Mouse (Mus musculus) heart, embryonic 15.5 days (tissue): ENCODE measurements around the gene Ccdc69. TPM values are rescaled to one million over a fixed set of nuclear protein-coding genes. Genes with fewer than 3 reads are reported as not detected.

Source experiments
- ATAC-seq: fragments of 200-750 bp; cut with Nextera tagmentation; replicated peaks from 2 replicates; pipeline ENCODE4 v1.8.0; 2017; ENCODE audit warnings: low read depth, moderate TSS enrichment; ENCODE audit not compliant: insufficient number of reproducible peaks, insufficient read depth, low FRiP score
- H3K27ac ChIP-seq: fragments of 300-500 bp; sonication (generic); 2 replicates; pipeline ENCODE4 v1.5.1; 2015; ENCODE audit warnings: mild to moderate bottlenecking, inconsistent platforms
- H3K27me3 ChIP-seq: fragments of 300-500 bp; sonication (generic); 2 replicates; pipeline ENCODE4 v1.6.1; 2015; ENCODE audit warnings: inconsistent platforms
- H3K36me3 ChIP-seq: fragments of 300-500 bp; sonication (generic); 2 replicates; pipeline ENCODE4 v1.6.1; 2015; ENCODE audit warnings: mild to moderate bottlenecking, inconsistent platforms
- H3K4me1 ChIP-seq: fragments of 300-500 bp; sonication (generic); replicated peaks from 2 replicates; pipeline ENCODE4 v1.6.1; 2015; ENCODE audit warnings: inconsistent platforms
- H3K4me2 ChIP-seq: fragments of 300-500 bp; sonication (generic); 2 replicates; pipeline ENCODE4 v1.6.1; 2015; ENCODE audit warnings: inconsistent platforms, mild to moderate bottlenecking, moderate library complexity
- H3K4me3 ChIP-seq: fragments of 300-500 bp; sonication (generic); 2 replicates; pipeline ENCODE4 v1.5.1; 2015; ENCODE audit warnings: mild to moderate bottlenecking, inconsistent platforms
- H3K9ac ChIP-seq: fragments of 300-500 bp; sonication (generic); 2 replicates; pipeline ENCODE4 v1.6.1; 2015; ENCODE audit warnings: mild to moderate bottlenecking, inconsistent platforms
- H3K9me3 ChIP-seq: fragments of 300-500 bp; sonication (generic); replicated peaks from 2 replicates; pipeline ENCODE4 v1.6.1; 2016; ENCODE audit warnings: inconsistent platforms
- WGBS: fragments of 180-500 bp; shearing (Covaris S2); methylation state at CpG from one replicate; pipeline ENCODE4 v1.1.7; 2015; ENCODE audit warnings: mixed read lengths; 5-methylcytosine and 5-hydroxymethylcytosine counted together
- polyA plus RNA-seq: library from polyadenylated mRNA; unstranded; fragments of >200 nt; fragmentation: Nextera tagmentation; extraction: Ambion mirVana; gene quantifications from 2 replicates; pipeline ENCODE4 v1.2.1, GENCODE M21; 2015

Gene Ccdc69
- polyA plus RNA-seq, 1 experiment from 2014 or later: 21.4 TPM

GRCm38 (mm10) chr11:55004970-55005502, 72.9 kb downstream of the Ccdc69 start:
- ATAC-seq: no peak
- Histone ChIP-seq H3K9me3 (peaks cover 5% of the 10 kb centered on the region; the same call in 1 of the 2 replicates), H3K4me2 (no peak overlapping the region), H3K9ac (no peak overlapping the region), H3K4me1 (no peaks in the 10 kb centered on the region), H3K4me3 (no peak overlapping the region), H3K27me3 (no peaks in the 10 kb centered on the region), H3K27ac (no peak overlapping the region), H3K36me3 (peaks cover 96% of the 10 kb centered on the region)
- 81% methylated on average over 7 of the region's 7 CpGs for WGBS

Other genes starting within 250 kb of the Ccdc69 start
- 17.5 and 24.7 TPM in 2 replicates for gene Lyrm7, start 217.2 kb downstream of the Ccdc69 start, polyA plus RNA-seq
- 497 and 753 TPM in 2 replicates for gene Hint1, start 211.7 kb downstream of the Ccdc69 start, polyA plus RNA-seq
- 751 and 850 TPM in 2 replicates for gene Gpx3, start 175.7 kb downstream of the Ccdc69 start, polyA plus RNA-seq
- 20.3 and 24.3 TPM in 2 replicates for gene Tnip1, start 115.2 kb downstream of the Ccdc69 start, polyA plus RNA-seq
- gene Anxa6, start 44.7 kb downstream of the Ccdc69 start, polyA plus RNA-seq: 315 and 367 TPM in 2 replicates
- gene Gm2a, start 20.0 kb upstream of the Ccdc69 start, polyA plus RNA-seq: 33.6 and 40.7 TPM in 2 replicates
- gene Slc36a3, start 73.6 kb upstream of the Ccdc69 start, polyA plus RNA-seq: not detected in 2 replicates
- gene Slc36a2, start 106.9 kb upstream of the Ccdc69 start, polyA plus RNA-seq: 4.1 and 6.2 TPM in 2 replicates
- 1.1 and 2.8 TPM in 2 replicates for gene Slc36a1, start 126.2 kb upstream of the Ccdc69 start, polyA plus RNA-seq